10 mouse cellular contexts compared by ENCODE assay signal in the genomic region with DNA sequence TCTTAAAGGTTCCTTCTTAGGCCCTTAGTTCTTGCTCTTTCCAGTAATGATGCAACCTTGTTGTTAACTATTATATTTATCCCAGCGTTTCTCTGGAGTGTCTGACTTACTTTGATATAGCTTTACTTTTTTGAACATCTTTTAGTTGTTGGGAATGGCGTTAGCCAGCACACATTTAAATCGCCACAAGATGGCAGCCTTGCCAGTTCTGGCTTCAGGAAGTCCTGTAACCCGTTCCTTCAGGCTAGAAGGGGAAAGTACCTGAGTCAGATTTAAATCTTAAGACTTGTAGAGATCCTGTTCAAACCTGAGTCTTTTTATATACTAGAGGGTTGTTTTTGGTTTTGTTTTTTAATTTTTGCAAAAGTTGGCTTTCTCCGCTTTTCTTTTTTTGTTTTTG. TPM values are rescaled to one million over a fixed set of nuclear protein-coding genes. Genes with fewer than 3 reads are reported as not detected.
A peak's percentile ranks its signal among the peaks of the same experiment; 100 is the strongest.
DNase-seq lines count a peak whose midpoint lies in the region; ATAC-seq lines count a peak whose summit lies in the region.
"Had no signal": no experiment of that assay in that cellular context is flagged by ENCODE, and none has a peak within 500 bp of the region (broad histone marks: within the 10 kb centered on the region; RNA-seq: fewer than 3 reads in every experiment).

No protein-coding gene starts in this region.

- no peaks in the 10 kb centered on the region for H3K4me1 ChIP-seq in heart, embryonic 10.5 days
- no peaks in the 10 kb centered on the region for H3K4me1 ChIP-seq in hindbrain, embryonic 16.5 days (ENCODE audit: control insufficient read depth, insufficient read depth, low read depth, low read length)
- H3K4me1 ChIP-seq in midbrain, embryonic 16.5 days (ENCODE audit: control insufficient read depth, insufficient read depth, low read length), result no peaks in the 10 kb centered on the region
- H3K4me1 ChIP-seq: embryonic facial prominence, embryonic 12.5 days; lung, embryonic 15.5 days had no signal

- no peaks in the 10 kb centered on the region for H3K27me3 ChIP-seq in heart, embryonic 10.5 days (ENCODE audit: insufficient read depth, poor library complexity, severe bottlenecking)
- no peaks in the 10 kb centered on the region for H3K27me3 ChIP-seq in hindbrain, embryonic 16.5 days (replicated peaks; ENCODE audit: control insufficient read depth, insufficient read depth, low read length)
- no peaks in the 10 kb centered on the region for H3K27me3 ChIP-seq in midbrain, embryonic 16.5 days (ENCODE audit: control insufficient read depth, insufficient read depth, low read depth, low read length)
- H3K27me3 ChIP-seq: embryonic facial prominence, embryonic 12.5 days had no signal

- H3K36me3 ChIP-seq in heart, embryonic 10.5 days, result no peaks in the 10 kb centered on the region
- no peaks in the 10 kb centered on the region for H3K36me3 ChIP-seq in hindbrain, embryonic 16.5 days (ENCODE audit: control insufficient read depth, insufficient read depth, low read length)
- H3K36me3 ChIP-seq in midbrain, embryonic 16.5 days (ENCODE audit: control insufficient read depth, insufficient read depth, low read length), result no peaks in the 10 kb centered on the region
- H3K36me3 ChIP-seq: embryonic facial prominence, embryonic 12.5 days; lung, embryonic 15.5 days had no signal

- ATAC-seq in hindbrain, embryonic 16.5 days, result 0 out of 2 replicates have a peak, but pooled peaks have one; percentile 60
- 0 out of 2 replicates have a peak, but pooled peaks have one; percentile 28 for ATAC-seq in midbrain, embryonic 16.5 days

- no peak overlapping the region for H3K27ac ChIP-seq in heart, embryonic 10.5 days
- no peak overlapping the region for H3K27ac ChIP-seq in hindbrain, embryonic 16.5 days (ENCODE audit: low read depth, low read length)
- H3K27ac ChIP-seq in midbrain, embryonic 16.5 days (ENCODE audit: low read length), result no peak overlapping the region
- H3K27ac ChIP-seq: embryonic facial prominence, embryonic 12.5 days; lung, embryonic 15.5 days had no signal

- no peak overlapping the region for H3K4me3 ChIP-seq in heart, embryonic 10.5 days
- H3K4me3 ChIP-seq in hindbrain, embryonic 16.5 days (ENCODE audit: low read length), result no peak overlapping the region
- no peak overlapping the region for H3K4me3 ChIP-seq in midbrain, embryonic 16.5 days (ENCODE audit: low read depth, low read length)
- H3K4me3 ChIP-seq: embryonic facial prominence, embryonic 12.5 days; lung, embryonic 15.5 days had no signal

- DNase-seq in heart, embryonic 10.5 days (ENCODE audit: low spot score), result peak; percentile 79
- DNase-seq in heart, adult 11 months, result no peak
- peak; percentile 88 for DNase-seq in R1 (ENCODE audit: low read depth, low spot score)
- DNase-seq in embryo, embryonic 9.5 days (ENCODE audit: extremely low spot score), result peak; percentile 61
- DNase-seq in left cerebral cortex, postnatal 36 days (ENCODE audit: low spot score in 2 of 2), result peak; percentile 49 to 60
- DNase-seq in thymus, postnatal 14 days, result peak; percentile 79

- 13% methylated on average over 5 of the region's 5 CpGs for WGBS in heart, embryonic 10.5 days
- 18% methylated on average over 5 of the region's 5 CpGs for WGBS in hindbrain, embryonic 16.5 days
- WGBS in midbrain, embryonic 16.5 days, result 21% methylated on average over 5 of the region's 5 CpGs

- no peak overlapping the region for H3K9ac ChIP-seq in hindbrain, embryonic 16.5 days (ENCODE audit: low read depth, low read length)
- no peak overlapping the region for H3K9ac ChIP-seq in midbrain, embryonic 16.5 days (ENCODE audit: low read depth, low read length)
- H3K9ac ChIP-seq: embryonic facial prominence, embryonic 12.5 days; lung, embryonic 15.5 days had no signal

- no peak overlapping the region for H3K4me2 ChIP-seq in hindbrain, embryonic 16.5 days (ENCODE audit: low read length)
- no peak overlapping the region for H3K4me2 ChIP-seq in midbrain, embryonic 16.5 days (ENCODE audit: low read length)
- H3K4me2 ChIP-seq: embryonic facial prominence, embryonic 12.5 days; lung, embryonic 15.5 days had no signal

- intact Hi-C loops in left cerebral cortex, postnatal 36 days (cut with DNase I), result loop anchor here (2.0 to 5.0 kb wide), 2 partner anchors 86 to 184 kb away; no protein-coding TSS in a partner anchor

- no peaks in the 10 kb centered on the region for H3K9me3 ChIP-seq in heart, embryonic 10.5 days
- H3K9me3 ChIP-seq in hindbrain, embryonic 16.5 days (ENCODE audit: control insufficient read depth, low read length), result no peaks in the 10 kb centered on the region
- H3K9me3 ChIP-seq in midbrain, embryonic 16.5 days (replicated peaks; ENCODE audit: control insufficient read depth, low read length, poor library complexity, severe bottlenecking), result no peaks in the 10 kb centered on the region
- H3K9me3 ChIP-seq: lung, embryonic 15.5 days had no signal

RNA-seq across cellular contexts. Expression of a gene that starts 12.5 kb away (rescaled TPM):
- polyA plus RNA-seq in heart, embryonic 10.5 days (2016; fragmentation: Nextera tagmentation; extraction: Ambion mirVana), result 21.7 and 56.6 TPM in 2 replicates
- polyA plus RNA-seq in hindbrain, embryonic 16.5 days (2015; fragmentation: Nextera tagmentation; extraction: Ambion mirVana), result 71.6 and 84.9 TPM in 2 replicates
- 100 to 1,000 TPM; 267 to 277 TPM for total RNA-seq in left cerebral cortex, postnatal 36 days (2021)
- polyA plus RNA-seq in midbrain, embryonic 16.5 days (2015; fragmentation: Nextera tagmentation; extraction: Ambion mirVana), result 70.3 and 75.0 TPM in 2 replicates
